Mouse (Mus musculus) WW6 (cell line): ENCODE measurements around the gene Gm42372.
"Not testable (repeated sequence)": the region's sequence is repeated elsewhere in the genome, so short reads cannot be mapped to it uniquely, and the experiment has no call there.

Experiments used
- DNase-seq: peaks from one replicate; pipeline ENCODE4 v3.0.0-alpha.2; 2013; ENCODE audit warnings: low read depth, low spot score

Gm42372 gene

GRCm38 (mm10) chr7:16982859-16983568 lies at the start of gene Gm42372:
Gene Gm42372 (plus strand): TSS chr7:16983086.
- DNase-seq, result peak; percentile 58

DNA sequence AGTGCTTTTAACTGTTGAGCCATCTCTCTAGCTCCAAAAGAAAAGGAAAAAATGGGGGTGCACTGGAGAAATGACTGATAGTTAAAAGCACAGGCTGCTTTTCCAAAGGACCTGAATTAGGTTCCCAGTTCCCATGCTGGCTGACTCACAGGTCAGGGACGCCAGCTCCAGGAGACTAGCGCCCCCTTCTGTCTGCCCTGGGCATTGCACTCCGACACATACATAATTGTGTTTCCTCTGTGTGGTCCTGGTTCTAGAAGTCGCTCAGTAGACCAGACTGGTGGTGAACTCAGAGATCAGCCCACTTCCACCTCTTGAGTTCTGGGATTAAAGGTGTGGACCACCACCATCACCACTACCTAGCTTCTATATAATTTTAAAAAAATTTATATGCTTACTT lies 45.6 kb upstream of the Gm42372 start:
- DNase-seq, result peak; percentile 49

DNA sequence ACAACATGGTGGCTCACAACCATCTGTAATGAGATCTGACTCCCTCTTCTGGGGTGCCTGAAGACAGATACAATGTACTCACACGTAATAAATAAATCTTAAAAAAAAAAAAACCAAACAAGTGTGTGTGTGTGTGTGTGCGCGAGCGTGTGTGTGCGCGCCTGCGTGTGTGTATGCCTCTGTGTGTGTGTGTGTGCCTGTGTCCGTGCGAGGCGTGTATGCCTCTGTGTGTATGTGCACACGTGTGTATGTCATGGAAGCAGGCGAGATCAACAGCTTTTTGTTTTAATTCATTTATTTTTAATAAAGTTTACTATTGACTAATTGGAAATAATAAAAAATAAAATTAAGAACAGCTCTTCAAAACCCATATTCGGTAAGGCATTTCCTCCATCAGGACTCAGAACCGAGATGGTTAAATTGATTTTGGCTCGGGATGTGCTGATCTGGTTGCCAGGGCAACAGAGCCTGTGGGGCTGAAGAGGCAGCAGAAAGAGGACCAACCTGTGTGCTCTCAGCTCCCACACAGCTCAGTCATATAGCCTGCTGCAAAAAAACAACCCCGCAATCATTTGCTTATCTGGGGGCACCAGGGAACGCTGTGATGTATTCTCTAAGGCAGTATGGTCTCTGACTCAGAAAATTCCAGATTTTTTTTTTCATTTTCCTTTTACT lies 44.6 kb upstream of the Gm42372 start:
- DNase-seq, result no peak

- no peak for DNase-seq
Observed at GRCm38 (mm10) chr7:16940292-16940691, 42.6 kb upstream of the Gm42372 start.

GRCm38 (mm10) chr7:16942861-16943260 lies 40.0 kb upstream of the Gm42372 start:
- no peak for DNase-seq

DNA sequence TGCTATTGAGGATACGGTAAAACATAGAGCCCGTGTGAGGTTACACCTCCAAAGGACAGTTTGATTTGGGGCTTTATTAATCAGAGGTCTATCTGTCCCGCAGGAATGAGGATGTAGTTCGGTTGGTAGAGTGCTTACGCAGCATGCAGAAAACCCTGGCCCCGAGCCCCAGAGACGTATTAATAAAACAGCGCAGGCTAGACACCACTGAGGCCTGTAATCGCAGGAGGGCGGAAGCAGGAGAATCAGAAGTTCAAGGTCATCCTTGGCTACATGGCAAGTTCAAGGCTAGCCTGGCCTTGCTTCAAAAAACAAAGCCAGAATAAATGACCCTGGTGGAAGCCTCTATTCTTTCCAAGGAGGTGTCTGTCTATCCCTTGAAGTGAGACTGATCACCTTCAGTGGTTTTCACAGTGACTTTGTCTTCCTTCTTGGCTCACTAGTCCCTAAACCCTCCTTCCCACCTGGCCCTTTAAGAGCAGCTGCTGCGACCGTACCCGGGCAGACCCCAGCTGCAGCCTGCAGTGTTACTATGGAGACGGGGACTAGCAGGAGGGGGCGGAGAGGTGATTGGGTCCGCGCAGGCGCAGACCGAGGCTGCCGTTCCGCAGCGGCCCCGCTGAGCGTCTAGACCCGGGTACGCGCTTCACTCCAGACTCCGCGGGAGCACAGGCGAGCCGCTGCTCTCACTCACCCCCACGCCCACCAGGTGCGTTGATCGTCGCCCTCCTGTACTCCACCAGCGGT lies 38.7 kb upstream of the Gm42372 start, which contains the start of gene Pnmal2:
Gene Pnmal2, plus strand, starts transcription at position 622 of the 747 bp plus-strand sequence.
- DNase-seq, result peak; percentile 80

GRCm38 (mm10) chr7:16944808-16945315 lies 38.0 kb upstream of the Gm42372 start:
- DNase-seq, result no peak

GRCm38 (mm10) chr7:16945419-16945818 lies 37.5 kb upstream of the Gm42372 start:
- DNase-seq, result no peak

DNA sequence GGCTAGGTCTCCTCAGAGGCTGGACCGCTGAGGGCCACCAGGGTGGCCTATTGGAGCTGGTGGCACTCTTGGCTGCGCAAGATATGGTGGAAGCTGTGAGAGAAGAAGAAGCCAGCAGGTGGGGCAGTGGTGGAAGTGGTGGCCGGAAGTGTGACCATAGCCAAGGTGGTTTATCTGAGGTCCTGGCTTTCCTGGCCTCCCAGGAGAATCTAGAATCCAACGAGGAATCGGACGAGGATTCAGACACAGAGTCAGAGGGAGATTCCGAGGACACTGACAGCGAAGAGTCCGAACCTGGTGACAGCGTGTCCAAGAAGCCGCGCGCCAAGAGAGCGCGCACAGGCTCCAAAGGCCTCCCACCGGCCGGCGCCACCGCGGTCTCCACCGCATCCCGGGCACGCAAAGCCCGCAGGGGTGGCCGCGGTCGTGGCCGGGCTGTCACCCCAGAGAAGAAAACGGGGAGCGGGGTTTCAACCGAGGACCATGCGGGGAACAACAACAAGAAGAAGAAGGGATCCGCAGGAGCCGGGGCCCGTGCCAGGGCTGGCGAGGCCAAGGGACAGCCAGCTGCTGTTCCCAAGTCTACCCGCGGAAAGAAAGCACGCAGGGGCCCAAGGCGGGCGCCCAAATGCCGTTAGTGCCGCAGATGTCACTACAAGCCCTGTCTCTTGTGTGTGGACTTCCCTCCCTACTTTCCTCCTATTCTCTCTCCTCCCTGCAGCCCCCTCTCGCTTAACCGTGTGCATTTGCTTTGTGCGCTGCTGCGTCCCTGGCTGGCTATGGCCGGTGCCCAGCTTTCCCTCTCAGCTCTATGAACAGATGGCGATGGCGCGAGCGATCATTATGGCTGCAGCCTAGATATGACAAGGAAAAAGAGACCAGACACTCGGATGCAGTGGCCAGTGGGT lies 36.2 kb upstream of the Gm42372 start:
- DNase-seq, result no peak

DNA sequence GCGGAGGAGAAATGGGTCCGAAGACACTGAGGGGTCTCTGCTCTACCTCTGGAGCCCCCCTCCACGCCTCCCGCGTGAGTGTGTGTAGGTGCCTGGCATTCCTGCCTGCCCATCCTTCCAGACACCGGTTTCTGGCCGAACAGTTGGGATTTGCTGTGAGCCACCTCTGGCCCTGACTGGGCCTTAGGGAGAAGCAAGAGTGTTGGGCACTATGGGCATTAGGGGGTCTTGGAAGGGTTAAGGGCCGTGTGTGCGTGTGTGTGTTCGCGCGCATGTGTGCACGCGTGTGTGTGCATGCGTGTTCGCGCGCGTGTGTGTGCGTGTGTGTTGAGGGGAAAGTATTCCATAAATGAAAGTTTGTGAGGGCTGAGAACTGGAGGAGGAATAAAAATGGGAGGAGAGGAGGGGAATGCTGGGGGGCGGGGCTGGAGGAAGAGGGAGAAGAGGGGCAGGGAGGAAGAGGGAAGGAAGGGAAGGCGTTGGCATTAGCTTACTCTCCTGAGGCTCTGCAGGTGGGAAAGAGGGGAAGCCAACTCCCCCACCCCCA lies 35.5 kb upstream of the Gm42372 start:
- DNase-seq, result no peak

DNA sequence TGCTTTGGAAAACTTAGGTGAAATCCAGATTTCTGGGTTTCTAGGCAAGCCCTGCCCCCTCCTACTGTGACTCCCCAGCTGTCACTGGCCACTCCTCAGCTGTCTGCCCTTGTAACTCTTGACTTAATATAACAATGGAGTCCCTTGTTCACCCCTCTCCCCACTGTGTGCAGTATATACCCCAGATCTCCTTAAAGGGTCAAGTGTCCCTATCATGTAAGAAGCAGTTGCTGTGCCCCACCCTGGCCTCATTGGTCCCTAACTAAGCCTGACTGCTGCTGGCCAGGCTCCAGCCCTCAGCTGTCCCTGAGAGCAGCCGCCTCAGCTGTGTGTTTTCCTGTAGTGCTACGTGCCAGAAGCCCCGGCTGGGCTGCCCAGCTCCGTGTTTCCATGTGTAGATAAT lies 34.9 kb upstream of the Gm42372 start:
- DNase-seq, result no peak

GRCm38 (mm10) chr7:16948923-16949458 lies 33.9 kb upstream of the Gm42372 start:
- DNase-seq, result no peak

DNA sequence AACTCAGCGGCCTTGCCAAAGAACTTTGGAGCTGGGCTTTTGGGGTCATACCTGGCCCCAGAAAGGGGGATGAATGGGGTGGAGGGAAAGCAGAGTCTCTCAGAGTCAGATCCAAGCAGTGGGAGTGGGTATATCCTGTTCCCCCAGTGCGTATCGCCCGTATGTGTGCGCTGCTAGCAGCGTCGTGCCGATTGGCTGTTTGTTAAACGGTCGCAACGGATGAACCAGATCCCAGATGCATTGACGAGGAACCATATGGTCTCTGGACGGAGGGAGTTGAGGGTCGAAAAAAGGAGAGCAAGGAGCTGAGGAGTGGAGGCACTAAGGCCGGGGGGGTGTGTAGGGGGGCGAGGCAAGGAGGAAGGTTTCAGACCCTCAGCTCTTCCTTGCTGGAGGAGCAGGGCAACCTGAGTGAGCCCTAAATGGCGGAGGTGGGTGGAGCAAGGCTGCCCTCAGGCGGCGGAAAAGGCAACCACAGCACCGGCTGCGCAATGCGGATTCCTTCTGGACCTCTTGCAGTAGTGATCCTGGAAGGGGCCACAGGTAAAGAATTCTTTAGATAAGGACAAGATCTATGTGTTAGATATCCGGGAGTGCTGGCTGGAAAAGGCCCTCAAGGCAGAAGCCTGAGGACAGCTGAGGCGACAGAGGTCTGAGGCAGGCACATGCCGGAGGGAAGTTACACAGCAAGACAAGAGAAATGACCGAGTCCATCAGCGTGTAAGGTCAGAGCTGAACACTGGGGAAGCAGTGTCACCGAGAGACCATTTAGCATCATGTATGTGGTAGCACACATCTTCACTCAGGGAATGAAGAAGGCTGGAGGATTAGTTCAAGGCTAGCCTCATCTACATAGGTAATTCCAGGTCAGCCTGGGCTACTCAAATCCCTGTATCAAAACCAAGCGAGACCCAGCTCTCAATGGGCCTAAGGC lies 32.7 kb upstream of the Gm42372 start:
- DNase-seq, result peak; percentile 58

DNA sequence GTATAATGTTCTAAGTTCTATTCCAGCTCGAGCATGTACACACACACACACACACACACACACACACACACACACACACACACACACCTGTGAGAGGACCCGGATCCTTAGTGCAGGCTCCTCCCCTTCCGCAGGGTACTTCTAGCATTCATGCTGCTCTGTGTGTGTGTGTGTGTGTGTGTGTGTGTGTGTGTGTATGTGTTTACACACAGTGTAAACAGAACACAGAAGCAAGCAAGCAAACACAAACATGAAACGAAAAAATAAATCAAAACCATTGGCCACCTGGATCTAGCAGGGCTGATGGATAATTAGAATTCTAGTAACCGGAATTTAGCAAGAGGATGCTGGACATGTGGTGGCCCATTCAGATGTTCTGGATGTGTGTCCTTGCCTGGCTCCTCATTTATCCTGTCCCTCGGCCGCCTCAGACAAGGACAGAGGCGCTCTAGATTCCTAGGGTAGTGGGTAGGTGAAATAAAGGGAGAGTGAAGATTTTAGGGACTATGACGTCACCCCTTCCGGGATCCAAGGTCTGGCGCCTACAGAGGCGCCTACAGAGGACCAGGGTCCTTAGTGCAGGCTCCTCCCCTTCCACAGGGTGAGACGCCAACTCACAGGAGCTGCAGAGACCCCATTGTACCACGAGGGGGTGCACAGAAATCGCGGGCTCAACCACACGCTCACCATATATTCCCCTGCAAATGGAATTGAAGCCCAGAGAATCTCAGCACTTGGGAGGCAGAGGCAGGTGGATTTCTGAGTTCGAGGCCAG lies 31.8 kb upstream of the Gm42372 start:
- peak; percentile 72 for DNase-seq

DNA sequence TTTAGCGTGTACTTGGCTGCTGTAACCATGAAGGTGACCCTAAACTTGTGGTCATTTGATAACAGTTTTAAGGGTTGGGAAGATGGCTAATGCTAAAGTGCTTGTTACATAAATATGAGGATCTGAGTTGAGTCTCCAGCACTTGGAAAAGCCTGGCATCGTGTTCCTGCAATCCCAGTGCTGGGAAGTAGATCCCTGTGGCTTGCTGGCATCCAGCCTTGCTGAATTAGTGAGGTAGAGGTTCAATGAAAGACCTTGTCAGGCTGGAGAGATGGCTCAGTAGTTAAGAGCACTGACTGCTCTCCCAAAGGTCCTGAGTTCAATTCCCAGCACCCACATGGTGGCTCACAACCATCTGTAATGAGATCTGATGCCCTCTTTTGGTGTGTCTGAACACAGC lies 29.1 kb upstream of the Gm42372 start:
- not testable (repeated sequence) for DNase-seq

- no peak for DNase-seq
Observed at GRCm38 (mm10) chr7:16955712-16956111, 27.2 kb upstream of the Gm42372 start.

DNA sequence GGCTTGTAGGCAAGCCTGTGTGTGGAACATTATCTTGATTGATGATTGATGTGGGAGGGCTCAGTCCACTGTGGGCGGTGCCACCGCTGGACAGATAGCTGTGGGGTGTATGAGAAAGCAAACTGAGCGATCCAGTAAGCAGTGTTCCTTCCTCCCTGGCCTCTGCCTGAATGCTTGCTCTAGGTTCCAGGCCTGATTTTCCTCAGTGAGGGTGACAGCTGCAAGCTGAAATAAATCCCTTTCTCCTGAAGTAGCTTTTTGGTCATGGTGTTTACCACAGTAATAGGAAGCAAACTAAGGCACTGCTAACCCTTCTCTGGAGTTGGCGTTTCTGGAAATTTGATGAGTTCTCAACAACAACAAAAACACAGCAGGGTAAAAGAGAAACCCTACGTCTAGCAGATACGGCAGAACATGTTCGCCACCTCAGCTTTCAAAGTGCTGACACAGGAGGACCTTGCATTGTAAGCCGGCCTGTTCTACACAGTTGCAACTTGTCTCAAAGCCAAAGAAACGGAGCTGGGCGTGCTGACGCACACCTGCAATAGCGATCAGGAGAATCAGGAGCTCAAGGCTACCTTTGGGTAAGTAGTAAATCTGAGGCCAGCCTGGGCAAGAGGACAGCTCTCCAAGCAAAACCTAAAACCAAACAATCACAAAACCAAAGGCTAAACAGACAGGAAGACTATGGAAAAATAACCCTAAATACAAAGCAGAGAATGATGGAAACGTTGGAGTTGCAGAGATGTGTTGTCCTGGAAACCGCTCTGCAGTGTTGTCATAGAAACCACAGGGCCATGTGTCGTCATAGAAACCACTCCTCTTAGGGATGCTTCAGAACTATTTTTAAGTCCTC lies 26.2 kb upstream of the Gm42372 start:
- DNase-seq, result no peak
